Comparison of ENCODE assay signal across 10 mouse cellular contexts in genomic region chr7:100390166-100390565, GRCm38 (mm10).
"Had no signal": no experiment of that assay in that cellular context is flagged by ENCODE, and none has a peak within 500 bp of the region (broad histone marks: within the 10 kb centered on the region; RNA-seq: fewer than 3 reads in every experiment).

No protein-coding gene starts in this region.

- DNase-seq: kidney, adult 11 months; kidney, adult 8-10 months; kidney, postnatal 10 days; kidney, postnatal 36 days; layer of hippocampus, postnatal 36 days; liver, embryonic 13.5 days; lung, embryonic 14.5 days; midbrain, embryonic 14.5 days; thymus, adult 18-20 months; thymus, postnatal 36 days had no signal
